Mouse (Mus musculus) kidney, postnatal 36 days (tissue): ENCODE measurements around the gene Ipo13.

ENCODE experiments used
- DNase-seq, 2 experiments: peaks; one replicate each; pipeline ENCODE4 v3.0.0; 2021 to 2022; ENCODE audit warnings: mixed read lengths in 2 of 2

Gene Ipo13

DNA sequence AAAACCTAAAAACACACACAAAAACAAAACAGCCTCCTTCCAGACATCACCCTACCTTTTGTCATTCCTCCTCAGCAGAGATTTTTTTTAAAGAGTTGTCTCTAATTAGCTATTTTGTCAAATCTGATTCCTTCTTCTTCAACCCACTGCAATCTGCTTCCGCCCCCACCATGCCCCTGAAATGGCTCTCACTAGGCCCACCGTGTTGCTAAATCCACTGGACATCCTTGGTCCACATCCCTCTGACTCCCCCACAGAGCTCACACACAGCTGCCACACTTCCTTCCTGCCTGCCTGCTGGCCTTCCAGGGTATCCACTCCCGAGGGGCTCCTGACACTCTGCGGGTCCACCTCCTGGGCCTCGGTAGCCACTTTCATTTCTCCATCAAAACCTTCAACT, 36.1 kb downstream of the Ipo13 start:
- no peak for DNase-seq

- no peak for DNase-seq
Measured at GRCm38 (mm10) chr4:117878301-117878700, 36.5 kb downstream of the Ipo13 start.

DNA sequence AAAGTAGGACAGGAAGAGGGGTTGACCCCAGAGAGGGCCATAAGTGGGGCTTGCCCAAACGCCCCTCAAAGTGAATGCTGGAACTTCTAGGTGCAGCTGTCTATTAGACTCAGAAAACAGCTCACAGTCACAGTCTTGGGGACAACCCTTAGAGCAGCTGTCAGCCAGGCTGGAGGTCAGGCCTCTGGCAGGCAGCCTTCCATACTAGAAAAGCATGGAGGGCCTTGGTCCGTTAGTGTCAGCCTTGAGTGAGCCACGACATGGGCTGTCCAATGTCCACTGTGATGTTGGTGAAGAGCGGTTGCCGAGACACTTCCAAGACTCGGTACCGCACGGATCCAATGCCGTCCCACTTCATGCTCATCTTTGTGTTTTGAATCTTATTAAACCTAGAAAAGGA, 41.2 kb downstream of the Ipo13 start:
- DNase-seq: no peak

DNA sequence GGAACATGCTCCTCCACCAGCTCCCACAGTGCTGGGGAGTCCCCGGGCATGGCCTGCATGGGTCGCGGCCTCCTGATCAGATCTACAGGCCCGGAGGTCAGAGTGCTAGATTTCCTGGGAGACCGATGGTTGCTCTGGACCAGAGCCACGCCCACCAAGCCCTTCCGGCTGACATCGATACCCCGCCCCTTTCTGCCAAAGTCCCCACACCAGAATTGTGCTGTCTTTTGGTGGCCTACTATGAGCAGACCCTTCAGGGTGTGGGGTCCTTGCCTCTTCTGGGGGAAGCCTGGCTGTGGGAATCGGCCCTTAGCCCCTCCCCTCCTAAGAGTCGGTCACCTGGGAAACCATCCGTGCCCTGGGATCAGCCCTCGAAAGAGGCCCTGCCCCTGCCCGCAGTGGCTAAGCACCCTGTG, 42.3 kb downstream of the Ipo13 start, which contains the start of gene Ccdc24:
Gene Ccdc24, minus strand, starts transcription at position 87 of the 416 bp plus-strand sequence.
- DNase-seq: peak; percentile 40 to 69

GRCm38 (mm10) chr4:117871787-117872186, 43.0 kb downstream of the Ipo13 start:
- DNase-seq: no peak

GRCm38 (mm10) chr4:117870437-117870836, 44.4 kb downstream of the Ipo13 start:
- DNase-seq: no peak

DNA sequence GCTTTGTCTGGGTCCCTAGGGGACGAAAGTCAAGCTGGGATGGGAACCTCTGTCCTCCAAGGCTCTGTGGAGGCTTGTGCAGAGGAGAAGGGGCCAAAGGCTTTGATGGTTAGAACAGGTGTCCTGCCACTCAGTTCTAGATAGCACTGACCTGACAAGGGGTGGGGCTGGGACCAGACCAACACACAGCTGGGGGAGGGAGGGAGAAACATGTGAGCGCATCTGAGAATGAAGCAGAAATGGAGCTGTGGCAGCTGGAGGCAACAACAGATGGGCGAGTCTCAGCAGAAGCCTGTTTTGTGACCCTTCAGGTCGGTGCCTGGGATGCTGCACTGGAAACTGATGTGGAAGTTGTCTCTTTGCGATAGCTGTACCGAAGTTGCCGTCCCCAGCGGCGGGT, 45.5 kb downstream of the Ipo13 start:
- DNase-seq: no peak

DNA sequence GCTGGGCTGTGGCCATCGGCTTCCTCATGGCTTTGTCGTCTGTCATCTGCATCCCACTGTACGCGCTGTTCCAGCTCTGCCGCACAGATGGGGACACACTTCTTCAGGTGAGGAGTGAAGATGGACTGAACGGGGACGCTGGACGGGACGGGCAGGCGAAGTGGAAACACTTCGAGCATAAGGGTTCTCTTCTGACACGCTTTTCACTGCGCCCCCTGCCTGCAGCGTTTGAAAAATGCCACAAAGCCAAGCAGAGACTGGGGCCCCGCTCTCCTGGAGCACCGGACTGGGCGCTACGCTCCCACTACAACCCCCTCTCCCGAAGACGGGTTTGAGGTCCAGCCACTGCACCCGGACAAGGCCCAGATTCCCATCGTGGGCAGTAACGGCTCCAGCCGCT, 47.0 kb downstream of the Ipo13 start:
- peak; percentile 47 to 82 for DNase-seq

GRCm38 (mm10) chr4:117867000-117867399, 47.8 kb downstream of the Ipo13 start:
- no peak for DNase-seq

DNA sequence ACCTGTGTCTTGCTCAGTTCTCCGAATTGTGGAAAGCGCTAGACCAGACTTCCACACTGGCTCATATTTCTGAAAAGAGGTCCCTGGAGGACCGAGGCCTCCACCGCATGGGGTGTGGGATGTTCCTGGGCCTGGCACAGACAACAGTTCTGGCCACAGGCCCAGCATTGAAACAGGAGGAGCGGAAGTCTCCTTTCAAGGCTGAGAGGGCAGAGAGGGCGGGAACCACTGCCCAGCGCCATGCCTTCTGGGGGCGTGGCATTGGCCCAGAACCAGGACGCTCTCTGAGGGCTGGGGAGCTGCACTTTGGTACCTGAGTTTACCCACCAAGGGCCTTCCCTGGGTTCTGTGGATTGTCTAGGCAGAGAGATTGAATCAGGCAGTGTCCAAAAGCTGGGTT, 48.7 kb downstream of the Ipo13 start:
- DNase-seq: peak; percentile 92 to 95

- DNase-seq: peak in 1 of 2 experiments; percentile 69
Measured at GRCm38 (mm10) chr4:117862823-117863222, 52.0 kb downstream of the Ipo13 start.

DNA sequence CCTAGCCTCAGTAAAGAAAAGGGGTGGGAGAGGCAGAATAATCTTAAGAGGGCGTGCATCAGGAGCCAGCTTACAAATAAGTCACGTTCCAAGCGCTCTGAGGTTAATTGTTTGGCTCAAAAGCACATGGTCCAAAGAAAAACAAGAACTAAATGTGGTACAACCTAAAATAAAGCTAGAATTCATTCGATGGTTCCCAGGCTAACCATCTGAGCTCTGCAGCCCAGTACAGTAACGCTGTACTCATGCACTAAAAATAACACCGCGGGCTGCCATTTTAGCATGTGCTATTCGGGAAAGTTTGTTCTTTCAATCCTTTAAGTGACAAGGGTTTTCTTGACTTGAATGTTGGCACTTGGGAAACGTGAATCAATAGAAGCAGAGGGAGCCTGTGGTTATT, 54.2 kb downstream of the Ipo13 start:
- no peak for DNase-seq

- DNase-seq: peak; percentile 69 to 91
Measured at GRCm38 (mm10) chr4:117858794-117859193, 56.0 kb downstream of the Ipo13 start.

DNA sequence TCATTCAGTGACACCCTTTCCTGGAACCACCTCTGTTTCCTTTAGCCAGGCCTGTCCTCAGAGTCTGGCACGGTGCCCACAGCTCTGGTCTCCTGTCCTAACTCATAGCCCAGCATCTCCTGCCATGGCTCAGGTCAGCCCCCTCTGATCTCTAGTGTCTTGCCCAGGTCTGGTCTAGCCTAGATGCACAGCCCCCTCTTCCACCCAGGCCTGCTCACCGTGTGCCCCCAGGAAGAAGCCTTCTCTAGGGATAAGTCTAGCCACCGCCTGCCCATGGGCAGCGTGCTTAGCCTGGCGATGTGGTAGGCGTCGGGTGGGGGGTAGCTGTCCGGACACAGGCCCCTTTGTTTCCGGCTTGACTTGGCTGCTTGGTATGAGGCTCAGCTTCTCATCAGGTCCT, 59.7 kb downstream of the Ipo13 start:
- DNase-seq: peak in 1 of 2 experiments; percentile 44

GRCm38 (mm10) chr4:117852152-117852868, 62.5 kb downstream of the Ipo13 start:
- peak in 1 of 2 experiments; percentile 44 for DNase-seq

DNA sequence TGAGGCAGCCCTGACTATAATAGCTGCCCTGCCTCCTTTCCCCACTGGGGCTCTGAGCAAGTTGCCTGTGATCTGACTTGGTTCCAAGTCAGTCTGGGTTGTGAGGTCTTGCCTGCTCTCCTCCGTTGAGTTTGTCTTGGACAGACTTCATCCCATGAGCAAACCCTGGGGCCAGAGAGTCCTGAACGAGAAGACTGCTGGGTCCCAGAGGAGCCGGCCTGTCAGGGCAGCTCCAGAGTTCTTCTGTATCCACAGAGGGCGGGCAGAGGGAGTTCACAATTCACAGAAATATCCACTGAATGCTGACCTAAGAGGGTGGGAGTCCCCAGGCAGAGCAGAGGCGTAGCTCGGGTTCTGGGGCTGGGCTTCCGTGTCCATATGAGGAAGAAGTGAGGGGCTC, 63.9 kb downstream of the Ipo13 start:
- DNase-seq: peak in 1 of 2 experiments; percentile 24

- DNase-seq: no peak
Measured at GRCm38 (mm10) chr4:117850176-117850575, 64.6 kb downstream of the Ipo13 start.

- DNase-seq: no peak
Measured at GRCm38 (mm10) chr4:117849506-117849905, 65.3 kb downstream of the Ipo13 start.

GRCm38 (mm10) chr4:117849063-117849462, 65.7 kb downstream of the Ipo13 start:
- no peak for DNase-seq

DNA sequence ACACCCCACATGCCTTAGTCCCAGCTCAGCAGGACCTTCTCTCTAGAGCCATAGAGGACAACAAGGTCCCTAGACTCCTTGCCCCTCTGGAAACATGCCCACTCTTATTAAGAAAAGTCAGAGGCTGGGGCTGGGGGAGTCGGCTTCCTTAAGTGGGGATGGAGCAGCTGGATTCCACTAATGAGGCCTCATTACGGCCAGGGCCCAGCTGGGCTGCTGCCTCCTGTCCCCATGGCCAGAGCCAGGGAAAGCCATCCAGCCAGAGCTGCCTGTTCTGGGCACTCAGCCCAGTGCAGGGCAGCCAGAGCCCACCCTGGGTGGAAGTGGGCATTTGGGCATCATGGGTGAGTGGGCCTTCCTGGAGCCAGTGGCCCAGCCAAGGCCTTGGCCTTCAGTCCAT, 67.8 kb downstream of the Ipo13 start:
- no peak for DNase-seq

DNA sequence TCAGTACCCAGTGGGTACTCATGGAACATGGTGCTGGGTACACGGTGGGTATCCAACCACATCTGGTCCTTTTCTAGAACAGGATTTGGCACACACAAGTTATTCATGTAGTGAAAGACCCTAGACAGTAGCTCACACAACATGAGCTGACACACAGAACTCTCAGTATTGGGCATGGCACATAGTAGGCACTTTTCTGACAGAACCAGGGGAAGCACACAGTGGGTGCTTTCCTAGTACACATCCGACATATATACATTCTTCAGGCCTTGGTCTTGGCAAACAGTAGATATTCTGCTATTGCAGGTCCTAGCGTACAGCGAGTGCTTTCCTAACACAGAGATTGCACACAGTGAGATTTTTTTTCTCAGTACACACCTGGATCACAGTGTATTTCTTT, 68.5 kb downstream of the Ipo13 start:
- DNase-seq: no peak

GRCm38 (mm10) chr4:117845316-117845715, 69.5 kb downstream of the Ipo13 start:
- peak in 1 of 2 experiments; percentile 41 for DNase-seq
